Mouse (Mus musculus) cerebellum, adult 2 months (tissue): ENCODE data around the gene Prkrip1.

ENCODE experiments used
- CTCF ChIP-seq: fragments of 200-500 bp; IDR thresholded peaks from 2 replicates; pipeline ENCODE4 v1.5.1; 2011; ENCODE audit warnings: low read depth, mild to moderate bottlenecking, control low read depth, low read length, moderate library complexity, borderline replicate concordance; ENCODE audit not compliant: insufficient read depth
- POLR2A ChIP-seq: fragments of 200-500 bp; IDR thresholded peaks from 2 replicates; pipeline ENCODE4 v1.6.1; 2011; ENCODE audit warnings: low read length, control low read depth, borderline replicate concordance; ENCODE audit not compliant: insufficient read depth

GRCm38 (mm10) chr5:136179594-136179993 lies 19.2 kb downstream of the Prkrip1 start:
- TF ChIP-seq CTCF (no peak), POLR2A (no peak)
